Mouse (Mus musculus): ENCODE data around the gene Fam163b.

Gene Fam163b

DNA sequence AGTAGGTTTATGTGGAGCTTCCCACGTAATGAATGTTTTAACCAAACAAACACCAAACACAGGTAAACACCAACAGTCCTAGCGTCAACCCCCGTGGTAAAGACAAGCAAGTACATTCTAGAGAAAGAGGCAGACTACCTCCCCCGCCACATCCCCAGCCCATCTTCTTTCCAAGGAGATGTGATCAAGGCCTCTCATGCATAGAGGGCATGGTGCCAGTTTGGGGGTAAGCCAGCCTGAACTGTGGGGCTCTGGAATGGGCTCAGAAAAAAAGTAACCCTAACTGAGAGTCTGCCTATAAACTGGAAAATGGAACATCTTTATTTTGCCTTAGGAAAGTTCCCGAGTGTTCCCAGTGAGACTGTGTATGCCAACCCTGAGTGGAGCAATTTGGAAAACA is 6.4 kb downstream of the Fam163b start:
- no peak for DNase-seq (ENCODE audit: extremely low read depth, low read depth)

DNA sequence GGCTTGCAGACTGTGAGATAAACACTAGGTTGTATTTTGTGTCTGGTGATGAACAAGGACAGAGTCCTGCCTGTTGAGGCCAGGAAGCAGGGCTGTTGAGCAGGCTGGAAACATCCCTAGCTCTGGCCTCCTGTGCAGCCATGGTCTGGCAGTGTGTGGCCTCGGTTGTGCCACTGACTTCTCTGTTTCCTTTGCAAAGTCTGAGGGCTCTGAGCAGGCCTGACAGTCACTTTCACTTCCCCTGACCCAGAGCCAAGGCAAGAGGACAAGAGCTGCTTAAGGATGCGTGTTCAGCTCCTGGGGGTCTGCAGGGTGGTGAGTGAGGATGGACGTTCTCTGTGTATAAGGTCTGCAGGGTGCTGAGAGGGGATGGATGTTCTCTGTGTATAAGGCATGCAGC is 13.3 kb downstream of the Fam163b start:
- no peak for DNase-seq (ENCODE audit: extremely low read depth, low read depth)

DNA sequence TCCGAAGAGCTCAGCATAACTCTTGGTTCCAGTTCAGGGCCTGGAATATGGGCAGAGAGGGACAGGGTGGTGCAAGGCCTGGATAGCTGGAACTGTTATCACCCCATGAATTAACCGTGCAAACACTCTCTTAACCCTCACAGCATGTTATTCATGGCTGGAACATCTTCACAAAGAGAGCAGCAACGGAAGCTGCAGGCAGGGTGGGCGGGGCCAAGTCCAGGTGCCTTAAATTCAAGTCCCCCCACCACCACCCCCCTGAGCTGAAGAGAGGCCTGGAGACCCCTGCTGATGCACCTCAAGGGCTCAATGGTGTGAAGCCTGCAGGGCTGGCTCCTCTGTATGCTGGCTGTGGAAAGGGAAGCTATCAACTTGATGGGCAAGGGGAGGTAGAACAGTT is 15.8 kb downstream of the Fam163b start:
- DNase-seq (ENCODE audit: extremely low read depth, low read depth), result no peak

DNA sequence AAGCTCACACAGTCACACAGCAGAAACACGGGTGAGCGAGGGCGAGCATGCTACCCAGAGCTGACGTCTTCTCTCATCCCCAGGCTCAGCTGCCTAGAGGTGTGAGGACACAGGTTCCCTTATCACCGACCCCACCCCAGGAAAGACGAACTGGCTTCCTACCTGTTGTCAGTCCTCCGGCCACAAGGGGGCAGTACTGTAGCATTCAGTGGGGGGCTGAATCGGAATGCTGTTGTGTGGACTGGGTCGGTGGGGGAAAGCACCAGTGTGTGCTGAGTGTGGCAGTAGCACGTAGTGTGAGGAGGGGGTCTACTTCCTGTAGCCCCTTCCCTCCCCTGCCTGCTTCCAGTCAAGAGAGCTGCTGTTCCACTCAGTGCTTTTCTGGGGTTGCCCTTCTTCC is 16.3 kb downstream of the Fam163b start:
- peak; percentile 16 for DNase-seq (ENCODE audit: extremely low read depth, low read depth)

DNA sequence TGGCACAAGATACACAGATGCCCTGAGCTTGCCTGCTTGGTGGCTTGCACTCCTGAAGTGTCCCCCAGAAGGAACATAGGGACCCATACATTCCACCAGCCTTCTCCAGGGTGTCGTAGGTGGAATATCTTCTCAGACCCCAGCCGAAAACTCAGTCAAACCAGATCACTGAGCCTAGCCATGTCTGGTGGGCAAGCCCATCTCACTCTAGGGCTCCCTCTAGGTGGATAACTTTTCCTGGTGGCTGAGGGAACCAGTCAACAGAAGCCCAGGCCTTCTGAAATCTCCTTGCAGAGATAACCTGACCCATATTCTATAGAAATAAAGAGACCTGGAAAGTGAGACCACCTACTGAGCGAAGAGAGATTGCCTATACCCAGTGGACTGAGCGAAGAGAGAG is 19.2 kb downstream of the Fam163b start:
- DNase-seq (ENCODE audit: extremely low read depth, low read depth), result no peak

DNA sequence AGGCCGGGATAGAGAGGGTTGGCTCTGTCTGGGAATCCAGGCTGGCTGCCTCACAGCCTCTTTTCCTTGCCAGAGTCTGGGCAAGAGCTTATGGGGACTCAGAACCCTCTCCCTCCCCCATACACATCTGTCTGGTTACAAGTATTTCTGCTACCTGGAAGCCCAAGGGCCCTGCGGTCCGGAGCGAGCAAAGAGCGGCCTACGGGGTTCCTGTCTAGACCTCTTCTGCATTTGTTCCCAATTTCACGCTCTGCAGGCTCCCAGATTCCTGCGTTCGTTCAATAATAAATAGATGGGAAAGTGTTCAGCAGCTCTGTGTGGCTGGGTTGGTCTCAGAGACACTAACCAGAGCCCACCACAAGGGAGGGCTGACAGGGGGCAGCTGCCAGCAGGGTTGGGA is 19.7 kb downstream of the Fam163b start:
- DNase-seq (ENCODE audit: extremely low read depth, low read depth), result no peak

DNA sequence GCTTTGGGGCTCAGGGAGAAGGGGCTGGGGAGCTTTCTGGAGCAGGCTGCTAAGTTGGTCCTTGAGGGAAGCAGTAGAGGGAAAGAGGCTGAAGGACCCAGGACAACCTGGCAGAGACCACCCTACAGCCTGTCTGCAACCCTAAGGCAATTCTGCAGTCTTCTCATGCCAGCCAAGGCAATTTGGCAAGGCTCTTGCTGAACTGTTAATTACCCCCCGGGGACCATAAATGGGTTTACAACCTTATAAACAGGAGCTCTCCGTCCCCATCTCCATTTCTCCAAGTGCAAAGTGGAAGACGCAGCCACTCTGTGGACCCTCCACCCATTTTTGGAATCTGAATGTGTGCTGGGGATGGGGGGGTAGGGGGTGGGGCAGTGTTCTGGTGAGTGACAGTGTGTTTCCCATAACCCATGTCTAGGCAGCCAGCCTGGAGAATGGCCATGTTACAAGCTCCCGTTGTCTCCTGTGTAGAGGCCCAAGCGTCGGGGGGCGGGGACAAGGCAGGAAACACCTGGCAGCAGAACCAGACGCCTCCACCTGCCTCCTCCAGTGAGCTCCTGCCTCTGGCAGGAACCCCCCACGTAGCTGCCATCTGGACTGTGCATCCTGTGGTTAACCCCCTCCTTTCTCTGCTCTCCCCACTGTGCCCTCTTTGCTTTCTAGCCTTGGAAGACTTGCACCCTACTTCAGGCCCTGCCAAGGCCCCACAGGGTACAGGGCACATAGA is 20.5 kb downstream of the Fam163b start:
- no peak for DNase-seq (ENCODE audit: extremely low read depth, low read depth)

DNA sequence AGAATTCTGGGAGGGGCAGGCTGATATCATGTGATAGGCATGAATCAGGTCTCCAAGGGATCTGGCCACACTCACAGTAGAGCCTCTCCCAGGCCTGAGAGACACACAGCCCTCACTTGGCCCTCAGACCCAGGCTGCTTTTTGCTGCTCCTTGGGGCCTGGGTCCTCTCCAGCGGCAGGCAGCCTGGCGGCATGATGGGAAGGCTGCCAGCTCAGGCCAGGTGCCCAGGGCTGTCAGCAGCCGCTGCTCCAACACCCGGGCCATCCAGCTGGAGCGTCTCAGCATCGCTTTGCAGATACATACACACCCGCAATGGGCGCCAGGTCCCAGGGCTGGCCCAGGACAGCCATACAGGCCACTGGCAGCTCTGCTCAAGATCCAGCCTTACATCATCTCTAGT is 22.1 kb downstream of the Fam163b start:
- DNase-seq (ENCODE audit: extremely low read depth, low read depth), result no peak

DNA sequence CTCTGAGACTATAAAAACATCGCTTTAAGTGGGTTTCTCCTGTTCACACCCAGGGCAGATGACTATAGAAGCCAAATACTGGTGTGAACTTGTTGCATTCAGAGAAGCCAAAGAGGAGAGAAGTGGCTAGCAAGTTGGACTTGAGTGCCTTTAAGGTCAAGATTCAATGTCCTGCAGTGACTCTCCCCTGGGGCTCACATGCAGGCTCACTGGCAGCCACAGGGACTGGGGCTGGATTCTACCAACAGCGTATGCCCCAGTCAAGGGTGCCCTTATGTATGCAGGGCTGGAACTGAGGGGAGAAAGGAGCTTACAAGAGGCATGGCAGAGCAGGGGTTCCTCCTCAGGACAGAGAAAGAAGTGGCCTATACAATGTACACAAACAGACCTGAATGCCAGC is 22.5 kb downstream of the Fam163b start:
- no peak for DNase-seq (ENCODE audit: extremely low read depth, low read depth)

DNA sequence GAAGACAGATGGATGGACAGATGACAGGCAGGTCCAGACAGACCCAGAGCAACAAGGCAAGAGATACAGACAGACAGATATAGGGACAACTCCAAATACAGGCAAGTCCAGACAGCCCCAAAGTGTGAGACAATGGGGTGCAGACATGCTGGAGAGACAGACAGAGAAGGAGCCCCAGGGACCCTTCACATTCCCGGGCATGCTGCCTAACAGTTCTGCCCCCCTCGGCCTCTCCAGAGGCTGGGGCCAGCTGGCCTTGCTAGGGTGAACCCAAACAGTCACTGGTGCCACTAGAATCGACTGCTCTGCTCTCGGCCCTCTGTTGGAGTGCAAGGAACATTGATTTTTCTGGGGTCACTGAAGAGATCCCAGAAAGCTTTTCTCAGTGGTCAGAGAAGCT is 23.8 kb downstream of the Fam163b start:
- DNase-seq (ENCODE audit: extremely low read depth, low read depth), result no peak

DNA sequence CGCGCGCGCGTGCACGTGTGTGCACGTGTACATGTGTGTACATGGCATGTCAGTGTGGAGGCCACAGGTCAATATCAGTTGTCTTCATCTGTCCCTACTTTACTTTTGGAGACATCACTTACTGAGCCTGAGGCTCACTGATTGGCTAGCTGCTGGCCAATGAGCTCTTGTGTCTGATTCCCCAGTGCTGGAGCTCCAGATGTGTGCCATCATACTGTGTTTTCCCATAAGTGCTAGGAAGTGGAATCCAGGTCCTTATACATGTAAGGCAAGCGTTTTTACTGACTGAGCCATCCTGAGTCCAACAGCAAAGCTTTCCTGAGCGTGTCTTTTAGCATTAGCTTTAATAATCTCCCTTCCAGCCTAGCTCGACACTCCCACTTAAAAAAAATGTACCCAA is 28.1 kb downstream of the Fam163b start:
- no peak for DNase-seq (ENCODE audit: extremely low read depth, low read depth)

DNA sequence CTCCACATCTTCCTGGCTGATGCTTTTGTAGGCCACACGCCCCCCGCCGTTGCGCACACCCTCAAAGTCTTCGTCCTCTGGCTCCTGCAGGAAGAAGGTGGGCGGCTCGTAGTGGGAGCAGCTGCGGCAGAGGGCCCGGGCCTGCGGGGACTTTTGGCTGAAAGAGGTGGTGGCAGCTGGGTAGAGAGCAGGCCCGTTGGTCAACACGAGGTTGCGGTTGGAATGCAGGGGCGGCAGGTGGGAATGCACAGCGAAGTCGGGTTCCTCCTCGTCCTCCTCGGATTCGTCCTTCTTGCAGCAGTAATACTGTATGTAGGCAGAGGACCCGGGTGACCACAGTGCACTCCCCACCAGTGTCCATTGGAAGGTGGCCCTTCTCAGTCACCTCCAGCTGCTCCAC is 29.7 kb downstream of the Fam163b start:
- DNase-seq (ENCODE audit: extremely low read depth, low read depth), result no peak

DNA sequence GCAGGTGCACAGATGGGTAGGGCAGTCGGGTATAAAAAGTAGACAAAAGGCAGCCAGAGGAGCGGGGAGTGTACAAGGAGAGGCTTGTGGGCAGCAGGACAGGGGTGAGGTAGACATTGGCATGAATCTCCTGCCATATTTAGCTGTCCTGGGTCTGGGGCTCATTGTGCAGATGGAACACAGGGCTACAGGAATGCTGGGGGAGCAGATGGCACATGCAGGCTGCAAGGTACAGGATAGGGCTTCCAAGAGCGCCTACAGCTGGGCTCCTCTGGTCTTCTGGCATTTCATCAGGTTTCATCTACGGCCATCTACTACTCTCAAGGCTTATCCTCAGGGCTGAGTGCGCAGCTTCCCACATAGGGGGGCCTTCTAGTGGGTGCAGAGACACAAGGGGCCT is 33.2 kb downstream of the Fam163b start:
- no peak for DNase-seq (ENCODE audit: extremely low read depth, low read depth)

DNA sequence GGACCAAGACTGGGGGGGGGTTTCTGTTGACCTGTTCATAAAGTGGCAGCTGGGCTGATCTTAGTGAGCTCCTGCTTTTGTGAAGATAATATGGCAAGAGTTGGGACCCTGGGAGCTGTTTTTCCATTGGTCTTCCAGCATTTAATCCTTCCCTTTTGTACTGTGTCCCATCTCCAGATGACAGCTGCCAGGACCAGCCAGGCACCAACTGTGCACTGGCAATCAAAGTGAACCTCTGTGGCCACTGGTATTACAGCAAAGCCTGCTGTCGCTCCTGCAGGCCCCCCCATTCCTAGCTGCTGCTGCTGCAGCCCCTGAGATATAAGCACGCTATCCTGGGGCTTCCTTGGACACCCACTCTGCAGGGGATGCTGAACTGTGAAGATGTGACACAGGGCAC is 34.1 kb downstream of the Fam163b start:
- no peak for DNase-seq (ENCODE audit: extremely low read depth, low read depth)

DNA sequence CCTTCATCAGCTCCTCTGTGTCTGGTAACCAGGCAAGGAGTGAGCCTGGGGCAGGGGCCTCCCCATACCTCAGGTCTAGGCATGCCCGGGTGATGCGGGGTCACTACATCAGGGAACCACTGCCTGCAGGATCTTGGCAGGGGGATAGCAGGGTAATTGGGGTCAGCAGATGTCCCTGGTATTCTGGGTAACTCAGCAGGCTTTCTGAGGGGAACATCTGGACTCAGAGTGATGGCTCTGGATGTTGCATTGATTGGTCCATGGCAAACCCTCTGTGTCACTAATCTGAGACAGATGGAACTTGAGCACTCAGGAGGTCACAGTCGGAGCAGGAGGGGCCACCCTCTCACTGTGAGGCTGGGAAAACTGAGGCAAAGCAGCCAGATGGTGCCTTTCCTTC is 35.5 kb downstream of the Fam163b start:
- DNase-seq (ENCODE audit: extremely low read depth, low read depth), result no peak

DNA sequence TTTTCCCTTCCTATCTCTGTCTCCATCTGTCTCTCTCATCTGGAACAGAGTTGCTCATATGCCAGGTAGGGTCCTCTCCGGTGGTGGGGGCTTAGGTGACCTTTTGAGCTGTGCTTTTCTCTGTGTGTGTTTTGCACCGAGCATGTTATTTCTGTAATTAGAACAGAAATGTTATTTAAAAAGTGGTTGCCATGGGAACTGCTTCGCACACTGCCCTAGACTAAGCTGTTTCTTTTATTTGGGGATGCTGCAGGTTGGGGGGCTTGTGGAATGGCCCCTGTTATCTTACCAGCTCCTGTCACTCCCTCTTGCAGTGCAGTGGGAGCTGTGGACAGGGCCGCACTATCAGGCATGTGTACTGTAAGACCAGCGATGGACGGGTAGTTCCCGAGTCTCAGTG is 38.7 kb downstream of the Fam163b start:
- no peak for DNase-seq (ENCODE audit: extremely low read depth, low read depth)

DNA sequence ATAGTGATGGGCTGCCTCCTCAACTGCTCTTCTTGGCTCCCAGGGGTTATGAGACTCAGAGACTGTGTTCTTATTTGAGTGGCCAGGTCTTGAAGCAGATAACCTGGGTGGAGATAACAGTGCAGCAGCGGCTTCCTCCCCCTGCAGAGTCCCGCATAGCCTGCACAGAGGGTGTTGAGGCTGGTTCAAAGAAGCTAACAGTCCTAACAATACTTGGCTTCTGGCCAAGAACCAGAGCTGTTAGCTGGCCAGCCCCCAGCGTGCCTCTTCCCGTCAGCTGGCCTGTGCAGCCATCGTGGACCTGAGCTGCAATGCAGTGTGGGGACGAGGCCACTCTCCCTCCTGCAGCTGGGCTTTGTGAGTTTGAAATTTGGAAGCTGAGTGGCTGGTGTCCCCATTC is 44.5 kb downstream of the Fam163b start:
- no peak for DNase-seq (ENCODE audit: extremely low read depth, low read depth)

DNA sequence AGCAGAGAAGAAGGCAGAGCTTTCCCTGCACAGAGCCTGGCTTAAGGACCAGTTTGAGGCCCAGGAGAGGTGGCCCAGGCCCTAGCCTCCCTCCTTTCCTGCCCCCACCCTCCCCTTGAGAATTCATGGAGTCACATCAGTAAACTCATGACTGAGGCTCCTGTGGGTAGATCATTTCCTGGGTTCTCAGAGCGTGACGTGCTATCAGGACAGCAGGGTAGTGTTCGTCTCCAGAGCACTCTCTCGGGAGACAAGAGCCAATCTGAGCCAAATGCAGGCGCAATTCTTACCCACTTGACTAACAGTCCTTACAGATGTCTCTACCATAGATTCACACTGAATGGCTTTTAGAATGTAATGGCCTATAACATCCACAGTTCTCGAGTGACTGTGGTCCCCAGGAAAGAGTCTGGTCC is 45.0 kb downstream of the Fam163b start:
- DNase-seq (ENCODE audit: extremely low read depth, low read depth), result no peak

DNA sequence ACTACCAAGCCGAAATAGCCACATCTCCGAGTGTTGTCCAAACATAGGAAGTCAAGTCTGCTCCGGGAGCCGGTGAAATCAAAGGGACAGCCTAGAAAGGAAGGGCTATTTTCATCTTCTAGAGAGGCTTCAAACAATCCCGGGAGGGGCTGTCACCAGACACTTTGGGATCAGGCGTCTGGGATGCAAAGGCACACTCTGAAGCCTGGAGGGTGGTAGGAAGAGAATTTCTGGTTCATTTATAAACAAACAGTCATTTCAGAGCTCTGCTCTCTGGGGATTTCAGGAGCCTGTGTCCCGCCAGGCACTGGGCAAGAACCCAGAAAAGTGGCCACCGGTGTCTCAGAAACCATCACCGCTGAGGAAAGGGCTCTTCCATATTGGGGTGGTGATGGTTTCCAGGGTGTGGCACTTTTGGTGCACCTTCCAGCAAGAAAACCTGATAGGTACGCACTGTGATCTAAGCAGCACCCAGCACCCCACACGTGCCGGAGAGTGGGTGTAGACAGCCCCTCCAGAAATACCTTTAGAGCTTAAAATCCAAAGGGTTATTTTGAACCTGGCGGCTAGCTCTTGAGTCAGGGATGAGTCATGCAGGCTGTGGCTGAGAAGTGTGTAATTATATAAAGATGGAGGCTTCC is 45.8 kb downstream of the Fam163b start:
- no peak for DNase-seq (ENCODE audit: extremely low read depth, low read depth)

DNA sequence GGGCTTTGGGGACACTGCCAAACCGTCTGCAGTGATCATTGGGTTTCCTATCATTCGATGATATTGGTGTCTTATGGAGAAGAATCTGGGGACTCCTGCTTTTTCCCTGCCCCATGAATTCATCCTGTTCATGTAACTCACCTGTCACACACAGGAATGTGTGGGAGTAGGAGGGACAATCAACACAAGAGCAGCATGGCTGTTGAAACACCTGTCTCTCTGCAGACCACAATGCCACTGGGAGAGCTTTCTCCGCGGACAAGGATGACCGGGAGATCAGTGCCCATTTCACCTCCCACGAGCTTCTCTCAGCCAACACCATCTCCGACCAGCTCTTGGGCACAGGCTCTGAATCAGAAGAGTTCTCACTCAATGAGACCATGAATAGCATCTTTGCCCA is 47.1 kb downstream of the Fam163b start:
- DNase-seq (ENCODE audit: extremely low read depth, low read depth), result no peak

DNA sequence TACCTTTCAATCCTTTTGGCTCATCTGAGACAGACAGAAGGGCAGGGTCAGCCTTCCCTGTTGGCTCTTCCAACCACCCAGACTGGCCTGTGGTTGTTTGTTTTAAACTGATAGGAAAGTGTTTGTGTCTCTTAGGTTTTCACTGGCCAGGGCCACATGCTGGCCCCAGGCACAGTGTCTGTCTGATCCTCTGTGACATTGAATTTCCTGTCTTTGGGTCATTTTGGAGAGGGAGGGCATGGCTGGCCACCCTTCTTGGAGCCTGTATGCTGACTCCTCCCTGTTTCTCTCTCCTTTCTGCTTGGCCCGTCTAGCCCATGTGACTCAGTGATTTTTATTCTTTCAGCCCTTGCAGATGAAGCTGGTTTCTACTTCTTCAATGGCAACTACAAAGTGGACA is 53.1 kb downstream of the Fam163b start:
- no peak for DNase-seq (ENCODE audit: extremely low read depth, low read depth)

DNA sequence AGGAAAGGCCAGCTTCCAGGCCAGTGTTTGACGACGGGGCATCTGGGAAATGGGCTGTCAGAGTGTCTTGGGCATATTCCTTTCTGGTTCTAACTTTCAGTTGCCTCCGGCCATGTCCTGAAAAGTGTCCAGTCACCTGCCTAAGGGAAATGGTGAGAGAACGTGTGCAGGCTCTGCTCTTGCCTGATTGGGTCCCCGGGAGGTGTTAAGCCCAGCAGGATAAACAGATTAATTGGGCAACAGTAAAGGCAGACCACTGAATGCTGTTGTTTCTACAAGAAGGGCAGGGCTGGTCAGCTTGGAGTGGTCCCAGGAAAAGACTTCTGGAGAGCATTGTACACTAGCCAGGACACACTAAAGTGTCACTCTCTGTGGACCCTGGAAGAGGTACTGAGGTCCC is 53.6 kb downstream of the Fam163b start:
- DNase-seq (ENCODE audit: extremely low read depth, low read depth), result no peak

DNA sequence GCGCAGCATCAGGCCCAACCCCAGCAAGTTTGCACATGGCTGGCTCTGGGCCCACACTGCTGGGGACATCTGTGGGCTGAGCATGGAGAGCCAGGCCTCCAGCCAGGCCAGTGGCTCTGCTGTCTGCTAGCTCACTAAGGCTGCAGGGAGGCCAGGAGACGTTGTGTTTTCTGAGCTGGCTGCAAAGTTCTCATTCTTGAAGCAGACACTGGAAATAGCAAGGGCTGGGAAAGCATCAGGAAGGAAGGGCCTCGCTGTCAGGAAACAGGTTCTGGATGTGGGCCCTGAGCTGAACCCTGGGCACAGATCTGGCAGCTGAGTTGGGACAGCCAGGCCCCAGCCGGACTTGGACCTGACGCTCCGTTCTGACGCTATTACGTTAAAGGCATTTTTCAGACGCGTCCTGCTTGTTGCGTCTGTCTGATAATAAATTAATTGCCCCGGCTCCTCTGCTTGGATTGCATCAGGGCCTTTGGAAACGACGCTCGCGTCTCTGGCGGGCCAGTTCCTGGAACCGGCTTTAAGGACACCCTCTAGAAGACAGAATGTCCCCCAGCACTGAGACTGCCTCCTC is 54.1 kb downstream of the Fam163b start:
- DNase-seq (ENCODE audit: extremely low read depth, low read depth), result no peak

All from MEL-GATA-1-ER (cell line).